Mouse (Mus musculus): Measurements from ENCODE around the gene Pex10.

DNA sequence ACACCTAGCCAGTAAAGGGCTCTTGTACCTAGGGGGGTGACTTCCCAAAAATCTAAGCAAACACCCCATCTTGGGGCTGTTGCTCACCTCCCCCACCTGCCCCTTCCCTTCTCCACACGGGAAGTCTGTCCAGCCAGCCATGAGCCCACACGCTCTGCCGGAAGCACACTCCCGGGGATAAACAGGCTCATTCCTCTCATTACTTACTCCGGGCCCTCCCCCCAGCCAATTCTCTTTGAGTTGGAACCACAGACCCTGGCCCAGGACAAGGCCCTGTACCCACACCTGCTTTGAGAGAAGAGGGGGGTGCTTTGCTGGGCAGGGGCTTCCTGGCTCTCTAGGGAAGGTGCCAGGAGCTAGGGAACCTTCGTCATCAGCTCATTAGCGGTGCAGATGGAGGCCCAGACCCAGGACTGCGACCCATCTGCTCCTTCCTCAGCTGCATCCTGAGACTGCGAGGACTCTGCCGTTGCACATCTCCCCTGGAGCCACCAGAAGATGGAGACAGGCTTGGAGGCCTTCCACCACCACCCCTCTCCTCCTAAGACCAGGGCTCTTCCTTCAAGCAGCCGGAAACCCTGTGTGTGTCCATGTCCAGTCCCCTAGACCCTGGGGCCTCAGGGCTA is 49.5 kb upstream of the Pex10 start:
- no peak for TF ChIP-seq CTCF (IDR thresholded peaks at IDR 0.05; ENCODE audit: low read depth, low read length)
- TF ChIP-seq POLR2A (IDR thresholded peaks at IDR 0.05; ENCODE audit: insufficient read depth, low read length), result no peak
- no peak for TF ChIP-seq EP300 (IDR thresholded peaks at IDR 0.05; ENCODE audit: insufficient read depth, low read depth, low read length)
